Mouse (Mus musculus): ENCODE measurements around the gene Acot7. TPM values are rescaled to one million over a fixed set of nuclear protein-coding genes. Genes with fewer than 3 reads are reported as not detected.
A peak's percentile ranks its signal among the peaks of the same experiment; 100 is the strongest.

Gene Acot7
- polyA plus RNA-seq, 1 experiment: 523 TPM

GRCm38 (mm10) chr4:152243969-152244368 lies 66.0 kb downstream of the Acot7 start:
- H3K27ac ChIP-seq (ENCODE audit: insufficient read depth, low read length): peak overlapping the region; percentile 83
- TF ChIP-seq CTCF (IDR thresholded peaks at IDR 0.05; ENCODE audit: borderline replicate concordance, insufficient read depth, low read depth, low read length) (no peak), POLR2A (IDR thresholded peaks at IDR 0.05; ENCODE audit: borderline replicate concordance, insufficient read depth, low read length) (no peak)
- H3K4me1 ChIP-seq (ENCODE audit: control insufficient read depth, insufficient read depth, low read length): peaks cover 59% of the 10 kb centered on the region
- H3K4me3 ChIP-seq (replicated peaks; ENCODE audit: insufficient read depth, low read depth, low read length): no peak overlapping the region
- H3K27me3 ChIP-seq (ENCODE audit: control insufficient read depth, insufficient read depth, low read length): no peaks in the 10 kb centered on the region
- 34% methylated on average over 8 of the region's 8 CpGs for WGBS
- DNase-seq: peak; percentile 72 to 77

GRCm38 (mm10) chr4:152244545-152245522 lies 66.9 kb downstream of the Acot7 start:
- WGBS: 29% methylated on average over 11 of the region's 11 CpGs
- Histone ChIP-seq H3K4me3 (replicated peaks; ENCODE audit: insufficient read depth, low read depth, low read length) (no peak overlapping the region), H3K4me1 (ENCODE audit: control insufficient read depth, insufficient read depth, low read length) (peaks cover 59% of the 10 kb centered on the region), H3K27ac (ENCODE audit: insufficient read depth, low read length) (peak overlapping the region; percentile 83), H3K27me3 (ENCODE audit: control insufficient read depth, insufficient read depth, low read length) (no peaks in the 10 kb centered on the region)
- DNase-seq: peak; percentile 50 to 64
- TF ChIP-seq POLR2A (IDR thresholded peaks at IDR 0.05; ENCODE audit: borderline replicate concordance, insufficient read depth, low read length) (no peak), CTCF (IDR thresholded peaks at IDR 0.05; ENCODE audit: borderline replicate concordance, insufficient read depth, low read depth, low read length) (no peak)

- Histone ChIP-seq H3K27me3 (ENCODE audit: control insufficient read depth, insufficient read depth, low read length) (no peaks in the 10 kb centered on the region), H3K4me3 (replicated peaks; ENCODE audit: insufficient read depth, low read depth, low read length) (no peak overlapping the region), H3K27ac (ENCODE audit: insufficient read depth, low read length) (no peak overlapping the region; the same call in 1 of the 2 replicates), H3K4me1 (ENCODE audit: control insufficient read depth, insufficient read depth, low read length) (peaks cover 51% of the 10 kb centered on the region)
- 21% methylated on average over 6 of the region's 6 CpGs for WGBS
- TF ChIP-seq POLR2A (IDR thresholded peaks at IDR 0.05; ENCODE audit: borderline replicate concordance, insufficient read depth, low read length) (no peak), CTCF (IDR thresholded peaks at IDR 0.05; ENCODE audit: borderline replicate concordance, insufficient read depth, low read depth, low read length) (no peak)
- no peak for DNase-seq
These were observed 68.1 kb downstream of the Acot7 start for GRCm38 (mm10) chr4:152246011-152246410.

- 76% methylated on average over 3 of the region's 3 CpGs for WGBS
- TF ChIP-seq POLR2A (IDR thresholded peaks at IDR 0.05; ENCODE audit: borderline replicate concordance, insufficient read depth, low read length) (no peak), CTCF (IDR thresholded peaks at IDR 0.05; ENCODE audit: borderline replicate concordance, insufficient read depth, low read depth, low read length) (no peak)
These were observed 69.3 kb downstream of the Acot7 start for GRCm38 (mm10) chr4:152247195-152247594.

GRCm38 (mm10) chr4:152250615-152251014 lies 72.7 kb downstream of the Acot7 start:
- TF ChIP-seq CTCF (IDR thresholded peaks at IDR 0.05; ENCODE audit: borderline replicate concordance, insufficient read depth, low read depth, low read length) (no peak), POLR2A (IDR thresholded peaks at IDR 0.05; ENCODE audit: borderline replicate concordance, insufficient read depth, low read length) (no peak)
- Histone ChIP-seq H3K27me3 (ENCODE audit: control insufficient read depth, insufficient read depth, low read length) (no peaks in the 10 kb centered on the region), H3K27ac (ENCODE audit: insufficient read depth, low read length) (no peak overlapping the region), H3K4me1 (ENCODE audit: control insufficient read depth, insufficient read depth, low read length) (peaks cover 22% of the 10 kb centered on the region), H3K4me3 (replicated peaks; ENCODE audit: insufficient read depth, low read depth, low read length) (no peak overlapping the region)
- WGBS: 86% methylated on average over 6 of the region's 6 CpGs
- no peak for DNase-seq

More at GRCm38 (mm10) chr4:152247195-152247594, 69.3 kb downstream of the Acot7 start:
- peak overlapping the region; percentile 3; the same call in 1 of the 2 replicates for H3K27ac ChIP-seq (ENCODE audit: insufficient read depth, low read length)
- peaks cover 41% of the 10 kb centered on the region for H3K4me1 ChIP-seq (ENCODE audit: control insufficient read depth, insufficient read depth, low read length)
- H3K27me3 ChIP-seq (ENCODE audit: control insufficient read depth, insufficient read depth, low read length): no peaks in the 10 kb centered on the region
- H3K4me3 ChIP-seq (replicated peaks; ENCODE audit: insufficient read depth, low read depth, low read length): no peak overlapping the region
- no peak for DNase-seq

GRCm38 (mm10) chr4:152253183-152253759 lies 75.3 kb downstream of the Acot7 start:
- TF ChIP-seq CTCF (IDR thresholded peaks at IDR 0.05; ENCODE audit: borderline replicate concordance, insufficient read depth, low read depth, low read length) (no peak), POLR2A (IDR thresholded peaks at IDR 0.05; ENCODE audit: borderline replicate concordance, insufficient read depth, low read length) (no peak)
- H3K27me3 ChIP-seq (ENCODE audit: control insufficient read depth, insufficient read depth, low read length): no peaks in the 10 kb centered on the region
- WGBS: 71% methylated on average over 9 of the region's 9 CpGs
- H3K27ac ChIP-seq (ENCODE audit: insufficient read depth, low read length): no peak overlapping the region
- H3K4me1 ChIP-seq (ENCODE audit: control insufficient read depth, insufficient read depth, low read length): peaks cover 34% of the 10 kb centered on the region
- DNase-seq: no peak
- H3K4me3 ChIP-seq (replicated peaks; ENCODE audit: insufficient read depth, low read depth, low read length): no peak overlapping the region

DNA sequence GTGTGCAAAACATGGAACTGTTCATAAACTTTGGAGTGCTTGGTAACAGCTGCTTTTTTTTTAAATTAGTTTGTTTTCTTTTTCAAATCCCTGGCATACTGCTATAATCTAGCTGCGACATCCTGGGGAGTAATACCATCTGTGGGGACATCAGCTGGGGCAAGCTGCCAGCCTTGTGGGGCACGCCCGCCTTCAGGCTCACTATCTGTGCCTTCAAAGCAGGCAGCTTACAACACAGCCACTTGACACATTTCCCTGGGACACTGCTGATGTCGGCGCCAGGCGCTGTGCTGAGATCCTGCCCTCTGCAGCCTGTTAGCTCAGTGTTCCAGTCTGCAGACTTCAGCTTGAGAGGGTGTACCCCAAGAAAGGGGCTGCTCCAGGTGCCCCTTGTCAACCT lies 79.1 kb downstream of the Acot7 start:
- DNase-seq: peak; percentile 82 to 83
- Histone ChIP-seq H3K4me1 (ENCODE audit: control insufficient read depth, insufficient read depth, low read length) (peaks cover 40% of the 10 kb centered on the region), H3K27ac (ENCODE audit: insufficient read depth, low read length) (0 out of 2 replicates have a peak overlapping the region, but pooled peaks have one; percentile 17), H3K27me3 (ENCODE audit: control insufficient read depth, insufficient read depth, low read length) (no peaks in the 10 kb centered on the region), H3K4me3 (replicated peaks; ENCODE audit: insufficient read depth, low read depth, low read length) (no peak overlapping the region)
- TF ChIP-seq POLR2A (IDR thresholded peaks at IDR 0.05; ENCODE audit: borderline replicate concordance, insufficient read depth, low read length): no peak
- no peak for TF ChIP-seq CTCF (IDR thresholded peaks at IDR 0.05; ENCODE audit: borderline replicate concordance, insufficient read depth, low read depth, low read length)
- 3% methylated on average over 6 of the region's 6 CpGs for WGBS
